Mouse (Mus musculus): ENCODE data around the gene Ap2m1. TPM values are rescaled to one million over a fixed set of nuclear protein-coding genes. Genes with fewer than 3 reads are reported as not detected.
A peak's percentile ranks its signal among the peaks of the same experiment; 100 is the strongest.

The Ap2m1 gene
- polyA plus RNA-seq, 1 experiment from 2014 or later, result 624 TPM

DNA sequence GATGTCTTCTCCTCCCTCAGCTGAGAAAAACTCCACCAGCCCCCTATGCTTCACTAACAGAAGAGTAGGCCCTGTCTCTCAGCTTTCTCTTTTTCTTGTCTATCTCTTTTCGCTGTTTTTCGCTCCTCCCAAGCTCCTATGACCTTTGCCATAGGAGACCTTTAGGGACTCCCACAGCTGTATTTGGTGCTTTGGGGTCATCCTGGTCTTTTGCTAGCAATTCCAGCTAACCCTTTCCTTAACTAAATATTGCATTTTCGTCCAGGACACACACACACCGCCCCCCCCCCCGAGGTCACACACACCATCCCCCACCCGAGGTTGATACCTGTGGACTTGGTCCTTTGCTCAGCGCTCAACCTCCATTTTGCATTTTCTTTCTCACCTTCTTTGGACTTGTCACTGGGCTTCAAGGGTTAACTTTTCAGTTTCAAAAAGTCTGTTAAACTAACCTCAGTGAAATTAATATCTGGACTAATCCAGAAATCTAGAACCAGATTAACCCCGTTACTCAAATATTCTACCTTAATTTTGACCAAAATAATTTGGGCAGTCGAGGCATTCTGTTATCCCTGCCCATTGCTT, 895 bp downstream of the Ap2m1 start:
- Histone ChIP-seq H3K9me3 (no peaks in the 10 kb centered on the region), H3K4me3 (replicated peaks) (peak overlapping the region; percentile 88), H3K27me3 (replicated peaks) (no peaks in the 10 kb centered on the region), H3K4me2 (replicated peaks) (peak overlapping the region; percentile 78), H3K4me1 (replicated peaks) (peaks cover 19% of the 10 kb centered on the region), H3K9ac (peak overlapping the region; percentile 93), H3K27ac (peak overlapping the region; percentile 90; the same call in 1 of the 2 replicates), H3K36me3 (peaks cover 36% of the 10 kb centered on the region)
- WGBS, result 26% methylated on average over 9 of the region's 9 CpGs
- no peak for ATAC-seq

GRCm38 (mm10) chr16:20537071-20537471, 1.8 kb downstream of the Ap2m1 start:
- Histone ChIP-seq H3K4me2 (replicated peaks) (peak overlapping the region; percentile 78), H3K4me1 (replicated peaks) (peaks cover 19% of the 10 kb centered on the region), H3K4me3 (replicated peaks) (peak overlapping the region; percentile 88), H3K27ac (peak overlapping the region; percentile 15; the same call in 1 of the 2 replicates), H3K36me3 (peaks cover 33% of the 10 kb centered on the region), H3K27me3 (replicated peaks) (no peaks in the 10 kb centered on the region), H3K9ac (peak overlapping the region; percentile 45), H3K9me3 (no peaks in the 10 kb centered on the region)
- ATAC-seq, result no peak
- WGBS, result 36% methylated on average over 5 of the region's 5 CpGs

- Histone ChIP-seq H3K27me3 (replicated peaks) (no peaks in the 10 kb centered on the region), H3K4me3 (replicated peaks) (peak overlapping the region; percentile 88), H3K4me1 (replicated peaks) (peaks cover 19% of the 10 kb centered on the region), H3K36me3 (peaks cover 30% of the 10 kb centered on the region), H3K4me2 (replicated peaks) (peak overlapping the region; percentile 78), H3K9me3 (no peaks in the 10 kb centered on the region), H3K27ac (no peak overlapping the region), H3K9ac (peak overlapping the region; percentile 45)
- ATAC-seq, result no peak
- 38% methylated on average over 6 of the region's 6 CpGs for WGBS
Measured at GRCm38 (mm10) chr16:20537601-20538320, 2.5 kb downstream of the Ap2m1 start.

DNA sequence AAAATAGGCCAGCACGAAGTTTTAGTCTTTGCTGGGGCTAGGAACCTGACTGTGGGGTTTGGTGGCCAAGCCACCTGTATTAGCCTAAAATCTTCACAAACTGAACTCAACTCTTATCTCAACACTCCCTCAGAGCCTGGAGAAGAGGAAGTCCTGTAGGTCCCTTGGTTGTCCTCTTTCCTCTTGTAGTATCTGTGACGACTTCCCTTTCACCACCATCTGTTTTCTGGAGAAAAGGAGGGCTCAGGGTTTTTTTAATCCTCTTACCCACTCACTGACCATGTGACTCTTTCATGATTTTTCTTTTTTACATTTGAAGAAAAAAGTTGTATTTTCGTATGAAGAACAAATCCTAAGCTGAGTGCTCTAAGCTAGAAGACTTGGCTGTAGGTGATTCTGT, 4.4 kb downstream of the Ap2m1 start:
- no peak overlapping the region for H3K4me2 ChIP-seq (replicated peaks)
- no peaks in the 10 kb centered on the region for H3K27me3 ChIP-seq (replicated peaks)
- no peak overlapping the region for H3K9ac ChIP-seq
- H3K9me3 ChIP-seq, result no peaks in the 10 kb centered on the region
- H3K4me1 ChIP-seq (replicated peaks), result peaks cover 19% of the 10 kb centered on the region
- WGBS, result 71% methylated on average over 3 of the region's 3 CpGs
- H3K27ac ChIP-seq, result no peak overlapping the region
- H3K4me3 ChIP-seq (replicated peaks), result no peak overlapping the region
- no peak for ATAC-seq
- peaks cover 39% of the 10 kb centered on the region for H3K36me3 ChIP-seq

DNA sequence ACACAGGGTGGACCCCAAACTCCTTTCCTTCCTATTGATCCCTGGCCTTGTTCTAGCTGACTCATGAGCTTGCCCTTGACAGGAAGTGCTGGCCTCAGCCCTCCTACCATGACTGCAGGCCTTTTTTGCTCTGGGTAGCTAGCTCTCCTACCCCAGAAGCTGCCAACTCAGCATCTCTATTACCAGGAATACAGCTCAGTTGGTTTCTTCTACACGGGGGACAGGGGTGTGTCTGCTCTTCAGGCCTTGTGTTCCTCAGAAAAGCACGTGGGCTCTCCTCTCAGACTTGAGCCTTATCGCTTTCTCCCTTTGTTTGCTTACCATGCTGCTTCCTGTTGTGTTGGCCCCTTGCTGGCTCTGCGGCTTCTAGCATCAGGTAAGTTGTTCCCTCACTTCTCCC, 5.2 kb downstream of the Ap2m1 start:
- Histone ChIP-seq H3K4me2 (replicated peaks) (no peak overlapping the region), H3K27ac (no peak overlapping the region), H3K4me3 (replicated peaks) (no peak overlapping the region), H3K27me3 (replicated peaks) (no peaks in the 10 kb centered on the region), H3K9me3 (no peaks in the 10 kb centered on the region), H3K36me3 (peaks cover 42% of the 10 kb centered on the region), H3K4me1 (replicated peaks) (peaks cover 19% of the 10 kb centered on the region), H3K9ac (no peak overlapping the region)
- ATAC-seq, result no peak
- WGBS, result 66% methylated on average over 4 of the region's 4 CpGs

- no peaks in the 10 kb centered on the region for H3K9me3 ChIP-seq
- peaks cover 25% of the 10 kb centered on the region for H3K36me3 ChIP-seq
- no peaks in the 10 kb centered on the region for H3K27me3 ChIP-seq (replicated peaks)
- H3K4me3 ChIP-seq (replicated peaks), result no peak overlapping the region
- H3K9ac ChIP-seq, result no peak overlapping the region
- H3K27ac ChIP-seq, result no peak overlapping the region
- H3K4me2 ChIP-seq (replicated peaks), result no peak overlapping the region
- H3K4me1 ChIP-seq (replicated peaks), result peaks cover 13% of the 10 kb centered on the region
- 89% methylated on average over 10 of the region's 10 CpGs for WGBS
- ATAC-seq, result no peak
Measured at GRCm38 (mm10) chr16:20545696-20546095, 10.4 kb downstream of the Ap2m1 start.

DNA sequence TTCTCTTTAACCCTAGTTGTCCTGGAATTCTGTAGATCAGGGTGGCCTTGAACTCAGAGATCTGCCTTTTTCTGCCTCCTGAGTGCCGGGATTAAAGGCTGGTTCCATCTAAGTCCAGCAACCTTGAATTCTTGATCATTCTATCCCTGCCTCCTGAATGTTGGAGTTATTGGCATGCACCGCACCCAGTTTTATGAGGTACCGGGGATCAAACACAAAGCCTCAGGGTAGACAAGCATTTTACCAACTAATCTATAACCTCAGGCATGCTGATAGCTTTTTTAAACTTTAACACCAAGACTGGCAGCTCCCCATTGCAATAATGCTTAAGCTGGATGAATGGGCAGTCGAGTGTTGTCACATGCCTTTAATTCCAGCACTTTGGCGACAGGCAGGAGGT, 12.1 kb downstream of the Ap2m1 start:
- Histone ChIP-seq H3K36me3 (peaks cover 30% of the 10 kb centered on the region), H3K9me3 (no peaks in the 10 kb centered on the region)
- WGBS, result 44% methylated on average over 5 of the region's 5 CpGs

DNA sequence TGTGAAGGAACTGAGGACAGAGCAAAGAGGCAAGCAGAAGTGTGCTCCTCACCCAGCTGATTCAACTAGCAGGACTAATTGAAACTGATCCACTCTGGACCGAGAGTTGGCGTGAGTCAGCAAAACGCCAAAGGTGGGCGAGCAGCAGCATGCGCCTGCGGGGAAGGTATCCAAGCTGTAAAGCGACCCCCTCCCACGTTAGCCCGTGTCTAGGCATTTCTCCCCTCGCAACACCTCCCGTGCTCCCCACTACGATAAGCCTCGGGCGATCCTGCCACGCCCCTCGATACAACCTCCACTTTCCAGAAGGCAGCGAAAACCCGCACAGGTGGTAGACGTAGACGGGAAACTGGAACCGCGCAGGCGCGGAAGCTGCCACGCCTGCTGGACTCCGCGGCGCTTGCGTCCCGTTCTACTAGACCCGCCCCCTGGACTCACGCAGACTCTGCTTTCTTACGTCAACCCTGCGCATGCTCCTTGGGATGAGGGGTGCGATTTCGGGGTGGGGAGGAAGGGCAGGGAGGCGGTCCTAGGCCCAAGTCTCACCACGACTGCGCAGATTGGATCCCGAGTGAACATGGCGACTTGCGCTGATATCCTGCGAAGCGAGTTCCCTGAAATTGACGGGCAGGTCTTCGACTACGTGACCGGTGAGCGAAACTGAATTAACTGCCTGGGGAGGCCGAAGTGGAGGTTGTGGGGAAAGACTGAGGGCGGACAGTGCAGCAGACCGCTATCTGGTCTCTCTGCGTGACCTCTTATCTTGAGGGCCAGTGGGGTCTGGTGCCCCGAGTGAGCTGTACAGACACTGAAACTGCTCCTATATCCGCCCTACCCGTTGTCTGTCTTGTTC, 13.0 kb downstream of the Ap2m1 start, which contains the start of gene Abcf3:
Gene Abcf3, plus strand, starts transcription at position 482 of the 853 bp plus-strand sequence.
- peak within 1 kb of the TSS; percentile 76 for H3K4me2 ChIP-seq (replicated peaks)
- peak within 1 kb of the TSS; percentile 76 for H3K9ac ChIP-seq
- H3K4me1 ChIP-seq (replicated peaks), result peaks cover 13% of the 10 kb centered on the region
- no peaks in the 10 kb centered on the region for H3K27me3 ChIP-seq (replicated peaks)
- ATAC-seq, result peak; percentile 99
- WGBS, result under 1% methylated on average over 56 of the region's 56 CpGs
- peaks cover 33% of the 10 kb centered on the region for H3K36me3 ChIP-seq
- no peaks in the 10 kb centered on the region for H3K9me3 ChIP-seq
- H3K4me3 ChIP-seq (replicated peaks), result peak within 1 kb of the TSS; percentile 70
- H3K27ac ChIP-seq, result peak within 1 kb of the TSS; percentile 82

More for the DNA sequence above, 12.1 kb downstream of the Ap2m1 start:
- peak overlapping the region; percentile 70; the same call in 1 of the 2 replicates for H3K4me3 ChIP-seq (replicated peaks)
- ATAC-seq, result peak; percentile 16; the same call in 1 of the 2 replicates
- peak overlapping the region; percentile 82 for H3K27ac ChIP-seq
- peak overlapping the region; percentile 64; the same call in 1 of the 2 replicates for H3K9ac ChIP-seq
- H3K27me3 ChIP-seq (replicated peaks), result no peaks in the 10 kb centered on the region
- H3K4me1 ChIP-seq (replicated peaks), result peaks cover 13% of the 10 kb centered on the region
- peak overlapping the region; percentile 76 for H3K4me2 ChIP-seq (replicated peaks)

GRCm38 (mm10) chr16:20549161-20549560, 13.9 kb downstream of the Ap2m1 start:
- no peak for ATAC-seq
- WGBS, result 45% methylated on average over 9 of the region's 9 CpGs
- Histone ChIP-seq H3K4me1 (replicated peaks) (peaks cover 13% of the 10 kb centered on the region), H3K4me2 (replicated peaks) (peak overlapping the region; percentile 76), H3K27me3 (replicated peaks) (no peaks in the 10 kb centered on the region), H3K27ac (no peak overlapping the region), H3K36me3 (peaks cover 28% of the 10 kb centered on the region), H3K9ac (peak overlapping the region; percentile 76), H3K4me3 (replicated peaks) (peak overlapping the region; percentile 70), H3K9me3 (no peaks in the 10 kb centered on the region)

DNA sequence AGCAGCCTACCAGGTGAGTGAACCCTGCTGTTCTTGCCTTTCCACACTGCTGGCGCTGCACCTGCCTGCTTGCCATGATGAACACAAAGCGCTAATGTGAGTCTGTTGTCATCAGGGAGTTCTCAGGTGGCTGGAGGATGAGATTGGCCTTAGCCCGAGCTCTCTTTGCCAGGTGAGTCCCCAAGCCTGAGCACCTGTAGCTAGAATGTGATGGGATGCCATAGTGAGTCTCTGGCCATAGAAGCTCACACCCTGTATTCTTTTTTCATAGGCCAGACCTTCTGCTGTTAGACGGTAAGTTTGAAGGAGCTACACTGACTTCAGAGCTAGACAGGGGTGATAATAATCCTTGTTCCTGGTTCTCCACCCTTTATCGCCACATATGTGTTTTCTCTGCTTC, 16.4 kb downstream of the Ap2m1 start:
- H3K9ac ChIP-seq, result no peak overlapping the region
- no peak overlapping the region for H3K4me3 ChIP-seq (replicated peaks)
- no peaks in the 10 kb centered on the region for H3K27me3 ChIP-seq (replicated peaks)
- H3K27ac ChIP-seq, result no peak overlapping the region
- WGBS, result 94% methylated on average over 5 of the region's 5 CpGs
- H3K4me2 ChIP-seq (replicated peaks), result no peak overlapping the region
- peaks cover 26% of the 10 kb centered on the region for H3K36me3 ChIP-seq
- peaks cover 13% of the 10 kb centered on the region for H3K4me1 ChIP-seq (replicated peaks)
- no peak for ATAC-seq
- no peaks in the 10 kb centered on the region for H3K9me3 ChIP-seq

DNA sequence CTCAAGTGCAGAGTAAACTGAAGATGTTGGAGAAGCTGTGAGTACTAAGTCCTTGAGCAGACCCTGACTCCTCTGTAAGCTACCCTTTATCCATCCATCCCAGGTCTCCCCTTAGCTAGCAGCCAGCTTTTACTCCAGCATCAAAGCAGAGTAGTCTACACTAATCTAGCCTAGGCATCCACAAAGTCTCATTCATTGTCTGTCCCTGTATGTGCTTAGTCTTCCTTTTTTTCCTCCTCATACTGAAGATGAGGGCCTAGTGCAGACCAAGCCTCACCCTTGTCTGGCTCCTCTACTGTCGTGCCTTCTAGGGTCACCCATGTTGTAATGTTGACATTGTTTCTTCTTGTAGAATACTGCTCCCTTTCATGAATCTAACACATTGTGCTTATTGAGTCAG, 17.3 kb downstream of the Ap2m1 start:
- Histone ChIP-seq H3K4me3 (replicated peaks) (no peak overlapping the region), H3K4me1 (replicated peaks) (peaks cover 10% of the 10 kb centered on the region), H3K36me3 (peaks cover 29% of the 10 kb centered on the region), H3K4me2 (replicated peaks) (no peak overlapping the region), H3K27me3 (replicated peaks) (no peaks in the 10 kb centered on the region), H3K27ac (no peak overlapping the region), H3K9me3 (no peaks in the 10 kb centered on the region), H3K9ac (no peak overlapping the region)
- WGBS, result 88% methylated on average over 1 of the region's 1 CpGs
- ATAC-seq, result no peak

DNA sequence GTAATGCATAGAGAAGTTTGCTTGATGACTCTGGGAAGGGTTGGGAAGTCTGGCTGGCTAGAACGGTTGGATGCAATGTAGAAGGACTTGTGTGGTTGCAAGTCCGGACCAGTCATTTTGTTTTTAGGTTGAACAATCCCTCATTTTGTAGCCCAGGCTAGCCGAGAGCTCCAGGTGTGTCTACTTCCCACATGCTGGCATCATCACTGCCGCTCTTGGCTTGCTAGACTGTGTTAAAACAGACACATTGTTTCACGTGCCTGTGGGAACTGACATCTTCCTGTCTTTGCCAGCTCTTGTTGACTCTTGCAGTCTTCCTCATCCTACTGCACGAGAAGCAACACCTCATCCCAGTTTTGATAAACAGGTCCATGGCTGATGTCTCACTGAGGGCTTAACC, 19.7 kb downstream of the Ap2m1 start:
- peaks cover 47% of the 10 kb centered on the region for H3K36me3 ChIP-seq
- WGBS, result 90% methylated on average over 6 of the region's 6 CpGs
- ATAC-seq, result no peak

More for the DNA sequence above, 19.7 kb downstream of the Ap2m1 start:
- Histone ChIP-seq H3K9ac (no peak overlapping the region), H3K4me3 (replicated peaks) (no peak overlapping the region), H3K9me3 (no peaks in the 10 kb centered on the region), H3K27me3 (replicated peaks) (no peaks in the 10 kb centered on the region), H3K27ac (no peak overlapping the region), H3K4me2 (replicated peaks) (no peak overlapping the region), H3K4me1 (replicated peaks) (no peaks in the 10 kb centered on the region)
